Mouse (Mus musculus): Measurements from ENCODE around the gene Prkd2. TPM values are rescaled to one million over a fixed set of nuclear protein-coding genes. Genes with fewer than 3 reads are reported as not detected.

Prkd2 gene
- polyA plus RNA-seq, 2 experiments = 19.2 to 35.9 TPM

- Histone ChIP-seq H3K4me1 (ENCODE audit: control insufficient read depth, insufficient read depth, low read length) (no peaks in the 10 kb centered on the region), H3K27me3 (ENCODE audit: control insufficient read depth, insufficient read depth, low read length) (no peaks in the 10 kb centered on the region), H3K9me3 (ENCODE audit: control insufficient read depth, low read length) (no peaks in the 10 kb centered on the region), H3K9ac (ENCODE audit: low read depth, low read length, severe bottlenecking) (no peak overlapping the region), H3K36me3 (ENCODE audit: control insufficient read depth, insufficient read depth, low read length) (peaks cover 92% of the 10 kb centered on the region), H3K4me2 (replicated peaks; ENCODE audit: low read depth, low read length, severe bottlenecking) (no peak overlapping the region), H3K4me3 (replicated peaks; ENCODE audit: low read length) (no peak overlapping the region), H3K27ac (replicated peaks; ENCODE audit: low read depth, low read length) (no peak overlapping the region)
- 84% methylated on average over 5 of the region's 5 CpGs for WGBS
- no peak for TF ChIP-seq POLR2A (IDR thresholded peaks at IDR 0.05; ENCODE audit: borderline replicate concordance, extremely low read depth, insufficient read depth, insufficient read length)
- DNase-seq (ENCODE audit: low spot score) (no peak), ATAC-seq (ENCODE audit: low FRiP score, low read depth) (no peak)
Observed at GRCm38 (mm10) chr7:16826571-16826970, 16.1 kb upstream of the Prkd2 start.

DNA sequence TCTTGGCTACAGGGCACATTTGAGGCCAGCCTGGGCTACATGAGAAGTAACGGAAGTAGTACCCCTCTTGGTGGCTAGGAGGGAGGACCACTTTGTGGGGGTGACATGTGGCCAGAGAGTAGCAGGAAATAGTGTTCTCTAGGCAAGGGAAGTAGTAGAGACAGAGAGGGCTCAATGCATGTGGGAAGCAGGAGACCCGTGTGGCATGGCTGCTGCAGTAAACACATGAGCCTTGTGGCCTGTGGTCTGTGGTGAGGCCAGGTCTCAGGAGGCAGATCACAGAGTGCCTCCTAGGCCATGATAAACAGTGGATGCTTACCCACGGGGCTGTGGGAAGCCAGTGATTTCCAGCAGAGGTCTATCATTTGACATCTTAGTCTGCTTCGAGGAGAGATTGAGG is 15.4 kb upstream of the Prkd2 start:
- Histone ChIP-seq H3K36me3 (ENCODE audit: control insufficient read depth, insufficient read depth, low read length) (peaks cover 99% of the 10 kb centered on the region), H3K27me3 (ENCODE audit: control insufficient read depth, insufficient read depth, low read length) (no peaks in the 10 kb centered on the region), H3K4me3 (replicated peaks; ENCODE audit: low read length) (no peak overlapping the region), H3K4me1 (ENCODE audit: control insufficient read depth, insufficient read depth, low read length) (no peaks in the 10 kb centered on the region), H3K27ac (replicated peaks; ENCODE audit: low read depth, low read length) (no peak overlapping the region), H3K4me2 (replicated peaks; ENCODE audit: low read depth, low read length, severe bottlenecking) (no peak overlapping the region), H3K9ac (ENCODE audit: low read depth, low read length, severe bottlenecking) (no peak overlapping the region), H3K9me3 (ENCODE audit: control insufficient read depth, low read length) (no peaks in the 10 kb centered on the region)
- 75% methylated on average over 4 of the region's 4 CpGs for WGBS
- ATAC-seq (ENCODE audit: low FRiP score, low read depth) = no peak
- no peak for DNase-seq (ENCODE audit: low spot score)
- no peak for TF ChIP-seq POLR2A (IDR thresholded peaks at IDR 0.05; ENCODE audit: borderline replicate concordance, extremely low read depth, insufficient read depth, insufficient read length)

GRCm38 (mm10) chr7:16830449-16830848 is 12.3 kb upstream of the Prkd2 start:
- ATAC-seq (ENCODE audit: low FRiP score, low read depth) (no peak), DNase-seq (ENCODE audit: low spot score) (no peak)
- WGBS = 82% methylated on average over 9 of the region's 9 CpGs
- no peak for TF ChIP-seq POLR2A (IDR thresholded peaks at IDR 0.05; ENCODE audit: borderline replicate concordance, extremely low read depth, insufficient read depth, insufficient read length)
- Histone ChIP-seq H3K4me2 (replicated peaks; ENCODE audit: low read depth, low read length, severe bottlenecking) (no peak overlapping the region), H3K9ac (ENCODE audit: low read depth, low read length, severe bottlenecking) (no peak overlapping the region), H3K27ac (replicated peaks; ENCODE audit: low read depth, low read length) (no peak overlapping the region), H3K9me3 (ENCODE audit: control insufficient read depth, low read length) (no peaks in the 10 kb centered on the region), H3K27me3 (ENCODE audit: control insufficient read depth, insufficient read depth, low read length) (no peaks in the 10 kb centered on the region), H3K4me1 (ENCODE audit: control insufficient read depth, insufficient read depth, low read length) (no peaks in the 10 kb centered on the region), H3K36me3 (ENCODE audit: control insufficient read depth, insufficient read depth, low read length) (peaks cover 98% of the 10 kb centered on the region), H3K4me3 (replicated peaks; ENCODE audit: low read length) (no peak overlapping the region)

DNA sequence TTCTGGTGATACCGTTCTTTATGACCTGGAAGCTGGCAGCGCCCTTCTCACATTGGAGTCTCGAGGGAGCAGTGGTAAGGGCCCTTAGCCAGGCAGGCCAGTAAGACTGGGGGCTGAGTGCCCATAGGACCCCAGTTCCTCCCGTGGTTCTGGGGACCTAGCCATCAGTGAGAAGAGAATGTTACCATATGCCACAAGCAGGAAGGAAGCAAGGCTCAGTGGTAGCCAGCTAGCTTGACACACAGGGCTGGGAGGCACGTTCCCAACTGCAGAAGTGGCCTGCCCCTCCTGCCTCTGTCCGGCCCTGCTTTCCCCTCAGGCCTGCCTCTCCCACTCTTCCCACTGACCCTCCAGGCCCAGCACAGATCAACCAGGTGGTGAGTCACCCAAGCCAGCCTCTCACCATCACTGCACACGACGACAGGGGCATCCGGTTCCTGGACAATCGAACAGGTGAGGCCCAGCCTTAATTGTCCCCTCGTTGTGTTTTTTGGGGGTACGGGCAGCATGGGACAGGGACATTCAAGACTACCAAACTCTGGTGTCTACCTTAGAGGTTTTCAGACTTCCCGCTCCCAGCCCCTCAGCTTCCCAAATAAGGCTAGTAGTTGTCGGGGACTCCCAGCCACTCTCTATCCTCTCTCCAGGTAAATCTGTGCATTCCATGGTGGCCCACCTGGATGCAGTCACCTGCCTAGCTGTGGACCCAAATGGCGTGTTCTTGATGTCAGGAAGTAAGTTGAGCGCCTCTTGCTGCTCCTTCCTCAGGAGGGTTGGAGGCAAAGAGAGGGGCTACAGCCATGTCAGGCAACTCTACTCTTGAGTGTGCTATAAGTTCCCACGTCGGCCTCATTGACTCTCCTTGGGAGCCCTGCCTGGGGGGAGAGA is 4.5 kb upstream of the Prkd2 start:
- no peak overlapping the region for H3K4me3 ChIP-seq (replicated peaks; ENCODE audit: low read length)
- H3K27me3 ChIP-seq (ENCODE audit: control insufficient read depth, insufficient read depth, low read length) = no peaks in the 10 kb centered on the region
- WGBS = 91% methylated on average over 18 of the region's 18 CpGs
- DNase-seq (ENCODE audit: low spot score) (no peak), ATAC-seq (ENCODE audit: low FRiP score, low read depth) (no peak)
- peaks cover 74% of the 10 kb centered on the region for H3K36me3 ChIP-seq (ENCODE audit: control insufficient read depth, insufficient read depth, low read length)
- no peak overlapping the region for H3K9ac ChIP-seq (ENCODE audit: low read depth, low read length, severe bottlenecking)
- no peak overlapping the region for H3K4me2 ChIP-seq (replicated peaks; ENCODE audit: low read depth, low read length, severe bottlenecking)
- H3K27ac ChIP-seq (replicated peaks; ENCODE audit: low read depth, low read length) = no peak overlapping the region
- no peaks in the 10 kb centered on the region for H3K9me3 ChIP-seq (ENCODE audit: control insufficient read depth, low read length)
- no peaks in the 10 kb centered on the region for H3K4me1 ChIP-seq (ENCODE audit: control insufficient read depth, insufficient read depth, low read length)
- TF ChIP-seq POLR2A (IDR thresholded peaks at IDR 0.05; ENCODE audit: borderline replicate concordance, extremely low read depth, insufficient read depth, insufficient read length) = no peak

GRCm38 (mm10) chr7:16838804-16839426 is 3.8 kb upstream of the Prkd2 start:
- H3K4me1 ChIP-seq (ENCODE audit: control insufficient read depth, insufficient read depth, low read length) = no peaks in the 10 kb centered on the region
- ATAC-seq (ENCODE audit: low FRiP score, low read depth) (no peak), DNase-seq (ENCODE audit: low spot score) (no peak)
- H3K9ac ChIP-seq (ENCODE audit: low read depth, low read length, severe bottlenecking) = no peak overlapping the region
- WGBS = 83% methylated on average over 6 of the region's 6 CpGs
- TF ChIP-seq POLR2A (IDR thresholded peaks at IDR 0.05; ENCODE audit: borderline replicate concordance, extremely low read depth, insufficient read depth, insufficient read length) = no peak
- H3K9me3 ChIP-seq (ENCODE audit: control insufficient read depth, low read length) = no peaks in the 10 kb centered on the region
- no peak overlapping the region for H3K4me2 ChIP-seq (replicated peaks; ENCODE audit: low read depth, low read length, severe bottlenecking)
- peaks cover 67% of the 10 kb centered on the region for H3K36me3 ChIP-seq (ENCODE audit: control insufficient read depth, insufficient read depth, low read length)
- H3K27ac ChIP-seq (replicated peaks; ENCODE audit: low read depth, low read length) = no peak overlapping the region
- no peaks in the 10 kb centered on the region for H3K27me3 ChIP-seq (ENCODE audit: control insufficient read depth, insufficient read depth, low read length)
- H3K4me3 ChIP-seq (replicated peaks; ENCODE audit: low read length) = no peak overlapping the region

Data from limb, embryonic 14.5 days (tissue).